Mouse (Mus musculus) limb, embryonic 11.5 days (tissue): ENCODE measurements around the gene Efcab3. TPM values are rescaled to one million over a fixed set of nuclear protein-coding genes. Genes with fewer than 3 reads are reported as not detected.

Source experiments
- ATAC-seq: fragments of 200-750 bp; cut with Nextera tagmentation; 2 replicates; pipeline ENCODE4 v1.8.0; 2017; ENCODE audit warnings: low read depth; ENCODE audit not compliant: insufficient number of reproducible peaks, low FRiP score, low TSS enrichment
- DNase-seq: peaks from one replicate; pipeline ENCODE4 v3.0.0-alpha.2; 2015; ENCODE audit warnings: low spot score
- H3K27ac ChIP-seq: fragments of 300-500 bp; sonication (generic); replicated peaks from 2 replicates; pipeline ENCODE4 v1.5.1; 2014; ENCODE audit warnings: low read depth, mild to moderate bottlenecking, low read length
- H3K27me3 ChIP-seq: fragments of 300-500 bp; sonication (generic); 2 replicates; pipeline ENCODE4 v1.6.1; 2014; ENCODE audit warnings: mild to moderate bottlenecking, low read length, mixed read lengths; ENCODE audit not compliant: control insufficient read depth, insufficient read depth
- H3K36me3 ChIP-seq: fragments of 300-500 bp; sonication (generic); 2 replicates; pipeline ENCODE4 v1.6.1; 2014; ENCODE audit warnings: mild to moderate bottlenecking, low read length, moderate library complexity, mixed read lengths; ENCODE audit not compliant: control insufficient read depth, insufficient read depth
- H3K4me1 ChIP-seq: fragments of 300-500 bp; sonication (generic); 2 replicates; pipeline ENCODE4 v1.6.1; 2014; ENCODE audit warnings: low read length, mixed read lengths; ENCODE audit not compliant: control insufficient read depth, insufficient read depth
- H3K4me2 ChIP-seq: fragments of 300-500 bp; sonication (generic); 2 replicates; pipeline ENCODE4 v1.6.1; 2014; ENCODE audit warnings: low read depth, mild to moderate bottlenecking, moderate library complexity; ENCODE audit not compliant: severe bottlenecking
- H3K4me3 ChIP-seq: fragments of 300-500 bp; sonication (generic); 2 replicates; pipeline ENCODE4 v1.5.1; 2014; ENCODE audit warnings: low read depth, low read length
- H3K9ac ChIP-seq: fragments of 300-500 bp; sonication (generic); 2 replicates; pipeline ENCODE4 v1.6.1; 2014; ENCODE audit warnings: mild to moderate bottlenecking, low read length
- H3K9me3 ChIP-seq: fragments of 300-500 bp; sonication (generic); 2 replicates; pipeline ENCODE4 v1.6.1; 2016; ENCODE audit warnings: low read length; ENCODE audit not compliant: control insufficient read depth
- WGBS: fragments of 180-500 bp; shearing (Covaris S2); extraction: QIAGEN DNeasy Blood & Tissue Kit; methylation state at CpG from one replicate; pipeline ENCODE4 v1.1.7; 2014; 5-methylcytosine and 5-hydroxymethylcytosine counted together
- polyA plus RNA-seq: library from polyadenylated mRNA; unstranded; fragments of >200 nt; fragmentation: Nextera tagmentation; extraction: Ambion mirVana; gene quantifications from 2 replicates; pipeline ENCODE4 v1.2.1, GENCODE M21; 2014

Gene Efcab3
- polyA plus RNA-seq, 1 experiment from 2014 or later, result not detected

GRCm38 (mm10) chr11:105141115-105141514 is 77.7 kb downstream of the Efcab3 start:
- Histone ChIP-seq H3K9ac (no peak overlapping the region), H3K4me2 (no peak overlapping the region), H3K36me3 (peaks cover 14% of the 10 kb centered on the region; the same call in 1 of the 2 replicates), H3K27me3 (0 out of 2 replicates have a peak, but pooled peaks cover 1% of the 10 kb centered on the region), H3K27ac (no peak overlapping the region), H3K9me3 (no peaks in the 10 kb centered on the region), H3K4me1 (no peaks in the 10 kb centered on the region), H3K4me3 (no peak overlapping the region)
- WGBS, result 94% methylated on average over 5 of the region's 5 CpGs
- ATAC-seq (no peak), DNase-seq (no peak)

- no peaks in the 10 kb centered on the region for H3K4me1 ChIP-seq
- H3K4me2 ChIP-seq, result no peak overlapping the region
- no peak overlapping the region for H3K9ac ChIP-seq
- H3K36me3 ChIP-seq, result peaks cover 3% of the 10 kb centered on the region; the same call in 1 of the 2 replicates
- no peak overlapping the region for H3K4me3 ChIP-seq
- no peaks in the 10 kb centered on the region for H3K9me3 ChIP-seq
- no peak for ATAC-seq
- no peak overlapping the region for H3K27ac ChIP-seq
- no peak for DNase-seq
- H3K27me3 ChIP-seq, result 0 out of 2 replicates have a peak, but pooled peaks cover 2% of the 10 kb centered on the region
These were observed 80.2 kb downstream of the Efcab3 start for GRCm38 (mm10) chr11:105143564-105143963.

- Histone ChIP-seq H3K27me3 (0 out of 2 replicates have a peak, but pooled peaks cover 2% of the 10 kb centered on the region), H3K4me1 (no peaks in the 10 kb centered on the region), H3K9me3 (no peaks in the 10 kb centered on the region), H3K9ac (no peak overlapping the region), H3K4me2 (no peak overlapping the region), H3K36me3 (peaks cover 2% of the 10 kb centered on the region; the same call in 1 of the 2 replicates), H3K27ac (no peak overlapping the region), H3K4me3 (no peak overlapping the region)
- no peak for DNase-seq
- no peak for ATAC-seq
- WGBS, result 86% methylated on average over 3 of the region's 3 CpGs
These were observed 80.7 kb downstream of the Efcab3 start for GRCm38 (mm10) chr11:105144084-105144483.

- H3K36me3 ChIP-seq, result no peaks in the 10 kb centered on the region; the same call in 1 of the 2 replicates
These were observed 81.3 kb downstream of the Efcab3 start for GRCm38 (mm10) chr11:105144508-105145210.

GRCm38 (mm10) chr11:105145211-105145610 is 81.8 kb downstream of the Efcab3 start:
- WGBS, result 87% methylated on average over 10 of the region's 10 CpGs

More at GRCm38 (mm10) chr11:105144508-105145210, 81.3 kb downstream of the Efcab3 start:
- ATAC-seq, result no peak
- no peak overlapping the region for H3K27ac ChIP-seq
- H3K4me2 ChIP-seq, result no peak overlapping the region
- H3K4me3 ChIP-seq, result no peak overlapping the region
- H3K4me1 ChIP-seq, result no peaks in the 10 kb centered on the region
- DNase-seq, result no peak
- no peaks in the 10 kb centered on the region for H3K9me3 ChIP-seq
- 0 out of 2 replicates have a peak, but pooled peaks cover 2% of the 10 kb centered on the region for H3K27me3 ChIP-seq
- no peak overlapping the region for H3K9ac ChIP-seq
- WGBS, result 67% methylated on average over 11 of the region's 11 CpGs

GRCm38 (mm10) chr11:105146593-105146992 is 83.2 kb downstream of the Efcab3 start, which contains the start of gene Gm10842:
Gene Gm10842, plus strand, starts transcription at chr11:105146893.
- Histone ChIP-seq H3K9me3 (no peaks in the 10 kb centered on the region), H3K36me3 (no peaks in the 10 kb centered on the region), H3K4me3 (no peak within 1 kb of the TSS), H3K4me1 (peaks cover 5% of the 10 kb centered on the region), H3K9ac (no peak within 1 kb of the TSS), H3K4me2 (no peak within 1 kb of the TSS), H3K27ac (no peak within 1 kb of the TSS), H3K27me3 (0 out of 2 replicates have a peak, but pooled peaks cover 2% of the 10 kb centered on the region)
- 74% methylated on average over 3 of the region's 3 CpGs for WGBS
- ATAC-seq, result no peak
- DNase-seq, result no peak

More at GRCm38 (mm10) chr11:105145211-105145610, 81.8 kb downstream of the Efcab3 start:
- no peak for ATAC-seq
- H3K36me3 ChIP-seq, result no peaks in the 10 kb centered on the region; the same call in 1 of the 2 replicates
- no peak overlapping the region for H3K4me3 ChIP-seq
- H3K4me2 ChIP-seq, result no peak overlapping the region
- no peak for DNase-seq
- no peaks in the 10 kb centered on the region for H3K4me1 ChIP-seq
- no peak overlapping the region for H3K27ac ChIP-seq
- no peaks in the 10 kb centered on the region for H3K9me3 ChIP-seq
- 0 out of 2 replicates have a peak, but pooled peaks cover 2% of the 10 kb centered on the region for H3K27me3 ChIP-seq
- H3K9ac ChIP-seq, result no peak overlapping the region

GRCm38 (mm10) chr11:105149353-105149752 is 86.0 kb downstream of the Efcab3 start:
- H3K9ac ChIP-seq, result no peak overlapping the region
- no peak overlapping the region for H3K4me3 ChIP-seq
- H3K4me1 ChIP-seq, result peaks cover 26% of the 10 kb centered on the region
- 0 out of 2 replicates have a peak, but pooled peaks cover 2% of the 10 kb centered on the region for H3K27me3 ChIP-seq
- ATAC-seq (no peak), DNase-seq (no peak)
- no peaks in the 10 kb centered on the region for H3K9me3 ChIP-seq
- H3K36me3 ChIP-seq, result no peaks in the 10 kb centered on the region
- H3K4me2 ChIP-seq, result no peak overlapping the region
- 74% methylated on average over 3 of the region's 3 CpGs for WGBS
- no peak overlapping the region for H3K27ac ChIP-seq

- H3K27ac ChIP-seq, result no peak overlapping the region
- H3K9me3 ChIP-seq, result no peaks in the 10 kb centered on the region
- peaks cover 26% of the 10 kb centered on the region for H3K4me1 ChIP-seq
- no peak overlapping the region for H3K4me3 ChIP-seq
- ATAC-seq (no peak), DNase-seq (no peak)
- WGBS, result 89% methylated on average over 1 of the region's 1 CpGs
- H3K36me3 ChIP-seq, result no peaks in the 10 kb centered on the region
- H3K4me2 ChIP-seq, result no peak overlapping the region
- H3K27me3 ChIP-seq, result 0 out of 2 replicates have a peak, but pooled peaks cover 2% of the 10 kb centered on the region
- no peak overlapping the region for H3K9ac ChIP-seq
These were observed 86.4 kb downstream of the Efcab3 start for GRCm38 (mm10) chr11:105149766-105150165.
